Mouse (Mus musculus): ENCODE data around the gene Ctsd. TPM values are rescaled to one million over a fixed set of nuclear protein-coding genes. Genes with fewer than 3 reads are reported as not detected.

Ctsd gene
- 132 TPM in 2 replicates for polyA plus RNA-seq (2016; fragmentation: Nextera tagmentation; extraction: Ambion mirVana)

- H3K9me3 ChIP-seq: no peaks in the 10 kb centered on the region
- H3K4me3 ChIP-seq (replicated peaks): peak within 1 kb of the TSS; percentile 69
- WGBS: under 1% methylated on average over 55 of the region's 55 CpGs
- peak within 1 kb of the TSS; percentile 47 for H3K27ac ChIP-seq
- peaks cover 15% of the 10 kb centered on the region for H3K27me3 ChIP-seq
- peaks cover 28% of the 10 kb centered on the region for H3K36me3 ChIP-seq (replicated peaks)
- peak; percentile 98 for ATAC-seq (ENCODE audit: low FRiP score)
- peak within 1 kb of the TSS; percentile 82 for H3K9ac ChIP-seq
- peaks cover 24% of the 10 kb centered on the region for H3K4me1 ChIP-seq
- peak within 1 kb of the TSS; percentile 93 for H3K4me2 ChIP-seq
These were observed at the start of gene Ctsd for GRCm38 (mm10) chr7:142387419-142388148. TSS of gene Ctsd (minus strand) at chr7:142388038.

GRCm38 (mm10) chr7:142437324-142437723 is 49.5 kb upstream of the Ctsd start:
- H3K9ac ChIP-seq: no peak overlapping the region
- H3K36me3 ChIP-seq (replicated peaks): no peaks in the 10 kb centered on the region
- no peak overlapping the region for H3K4me3 ChIP-seq (replicated peaks)
- 79% methylated on average over 5 of the region's 5 CpGs for WGBS
- no peaks in the 10 kb centered on the region for H3K9me3 ChIP-seq
- no peak for ATAC-seq (ENCODE audit: low FRiP score)
- H3K4me1 ChIP-seq: peaks cover 4% of the 10 kb centered on the region; the same call in 1 of the 2 replicates
- no peak overlapping the region for H3K27ac ChIP-seq
- H3K4me2 ChIP-seq: no peak overlapping the region
- H3K27me3 ChIP-seq: peaks cover 9% of the 10 kb centered on the region; the same call in 1 of the 2 replicates

GRCm38 (mm10) chr7:142435524-142435923 is 47.7 kb upstream of the Ctsd start:
- Histone ChIP-seq H3K9me3 (no peaks in the 10 kb centered on the region), H3K4me3 (replicated peaks) (no peak overlapping the region), H3K4me2 (no peak overlapping the region), H3K27ac (no peak overlapping the region), H3K27me3 (peaks cover 9% of the 10 kb centered on the region; the same call in 1 of the 2 replicates), H3K4me1 (peaks cover 3% of the 10 kb centered on the region; the same call in 1 of the 2 replicates), H3K36me3 (replicated peaks) (no peaks in the 10 kb centered on the region), H3K9ac (no peak overlapping the region)
- 23% methylated on average over 4 of the region's 4 CpGs for WGBS
- no peak for ATAC-seq (ENCODE audit: low FRiP score)

- Histone ChIP-seq H3K27me3 (peaks cover 12% of the 10 kb centered on the region; the same call in 1 of the 2 replicates), H3K4me1 (peaks cover 10% of the 10 kb centered on the region), H3K4me3 (replicated peaks) (no peak within 1 kb of the TSS), H3K36me3 (replicated peaks) (no peaks in the 10 kb centered on the region), H3K4me2 (no peak within 1 kb of the TSS), H3K27ac (no peak within 1 kb of the TSS), H3K9me3 (no peaks in the 10 kb centered on the region), H3K9ac (no peak within 1 kb of the TSS)
- no peak for ATAC-seq (ENCODE audit: low FRiP score)
- WGBS: 84% methylated on average over 10 of the region's 10 CpGs
These were observed 46.5 kb upstream of the Ctsd start, which contains the start of gene Syt8 for GRCm38 (mm10) chr7:142434137-142434865. TSS of gene Syt8 (plus strand) at chr7:142434850.

GRCm38 (mm10) chr7:142433623-142434022 is 45.8 kb upstream of the Ctsd start:
- H3K4me3 ChIP-seq (replicated peaks): no peak overlapping the region
- peaks cover 14% of the 10 kb centered on the region; the same call in 1 of the 2 replicates for H3K27me3 ChIP-seq
- peaks cover 10% of the 10 kb centered on the region for H3K4me1 ChIP-seq
- no peaks in the 10 kb centered on the region for H3K36me3 ChIP-seq (replicated peaks)
- H3K9ac ChIP-seq: no peak overlapping the region
- H3K9me3 ChIP-seq: no peaks in the 10 kb centered on the region
- no peak overlapping the region for H3K27ac ChIP-seq
- H3K4me2 ChIP-seq: no peak overlapping the region
- ATAC-seq (ENCODE audit: low FRiP score): no peak
- WGBS: 61% methylated on average over 18 of the region's 19 CpGs

GRCm38 (mm10) chr7:142431106-142431505 is 43.3 kb upstream of the Ctsd start:
- H3K4me3 ChIP-seq (replicated peaks): no peak overlapping the region
- ATAC-seq (ENCODE audit: low FRiP score): no peak
- H3K9me3 ChIP-seq: no peaks in the 10 kb centered on the region
- peaks cover 14% of the 10 kb centered on the region for H3K4me1 ChIP-seq
- H3K9ac ChIP-seq: no peak overlapping the region
- H3K36me3 ChIP-seq (replicated peaks): no peaks in the 10 kb centered on the region
- 89% methylated on average over 14 of the region's 14 CpGs for WGBS
- peaks cover 14% of the 10 kb centered on the region; the same call in 1 of the 2 replicates for H3K27me3 ChIP-seq
- no peak overlapping the region for H3K4me2 ChIP-seq
- no peak overlapping the region for H3K27ac ChIP-seq

- WGBS: 50% methylated on average over 12 of the region's 12 CpGs
- Histone ChIP-seq H3K4me1 (peaks cover 14% of the 10 kb centered on the region), H3K9me3 (no peaks in the 10 kb centered on the region), H3K4me3 (replicated peaks) (no peak overlapping the region), H3K27ac (peak overlapping the region; percentile 53), H3K27me3 (peaks cover 13% of the 10 kb centered on the region; the same call in 1 of the 2 replicates), H3K9ac (no peak overlapping the region), H3K36me3 (replicated peaks) (no peaks in the 10 kb centered on the region), H3K4me2 (no peak overlapping the region)
- ATAC-seq (ENCODE audit: low FRiP score): peak; percentile 74
These were observed 42.4 kb upstream of the Ctsd start for GRCm38 (mm10) chr7:142430160-142430678.

- H3K36me3 ChIP-seq (replicated peaks): no peaks in the 10 kb centered on the region
- H3K27ac ChIP-seq: no peak overlapping the region
- H3K9ac ChIP-seq: no peak overlapping the region
- H3K4me3 ChIP-seq (replicated peaks): no peak overlapping the region
- ATAC-seq (ENCODE audit: low FRiP score): no peak
- H3K9me3 ChIP-seq: no peaks in the 10 kb centered on the region
- no peak overlapping the region for H3K4me2 ChIP-seq
- H3K4me1 ChIP-seq: peaks cover 14% of the 10 kb centered on the region
- 4% methylated on average over 7 of the region's 7 CpGs for WGBS
- H3K27me3 ChIP-seq: peaks cover 5% of the 10 kb centered on the region; the same call in 1 of the 2 replicates
These were observed 40.4 kb upstream of the Ctsd start for GRCm38 (mm10) chr7:142428213-142428612.

GRCm38 (mm10) chr7:142425641-142426213 is 37.9 kb upstream of the Ctsd start:
- no peak for ATAC-seq (ENCODE audit: low FRiP score)
- Histone ChIP-seq H3K9ac (no peak overlapping the region), H3K27ac (no peak overlapping the region), H3K4me3 (replicated peaks) (no peak overlapping the region), H3K4me1 (peaks cover 13% of the 10 kb centered on the region), H3K4me2 (no peak overlapping the region), H3K36me3 (replicated peaks) (no peaks in the 10 kb centered on the region), H3K27me3 (peaks cover 5% of the 10 kb centered on the region; the same call in 1 of the 2 replicates), H3K9me3 (no peaks in the 10 kb centered on the region)
- WGBS: 56% methylated on average over 11 of the region's 11 CpGs

- no peak overlapping the region for H3K27ac ChIP-seq
- H3K9me3 ChIP-seq: no peaks in the 10 kb centered on the region
- H3K27me3 ChIP-seq: no peaks in the 10 kb centered on the region
- H3K4me1 ChIP-seq: no peaks in the 10 kb centered on the region; the same call in 1 of the 2 replicates
- H3K9ac ChIP-seq: no peak overlapping the region
- no peak overlapping the region for H3K4me3 ChIP-seq (replicated peaks)
- H3K4me2 ChIP-seq: no peak overlapping the region
- 81% methylated on average over 2 of the region's 2 CpGs for WGBS
- H3K36me3 ChIP-seq (replicated peaks): no peaks in the 10 kb centered on the region
- ATAC-seq (ENCODE audit: low FRiP score): no peak
These were observed 34.0 kb upstream of the Ctsd start for GRCm38 (mm10) chr7:142421826-142422225.

- H3K9ac ChIP-seq: no peak overlapping the region
- no peak overlapping the region for H3K4me2 ChIP-seq
- no peak for ATAC-seq (ENCODE audit: low FRiP score)
- 86% methylated on average over 5 of the region's 5 CpGs for WGBS
- no peaks in the 10 kb centered on the region for H3K36me3 ChIP-seq (replicated peaks)
- H3K4me1 ChIP-seq: no peaks in the 10 kb centered on the region
- no peaks in the 10 kb centered on the region for H3K27me3 ChIP-seq
- no peak overlapping the region for H3K4me3 ChIP-seq (replicated peaks)
- H3K27ac ChIP-seq: no peak overlapping the region
- H3K9me3 ChIP-seq: no peaks in the 10 kb centered on the region
These were observed 32.0 kb upstream of the Ctsd start for GRCm38 (mm10) chr7:142419887-142420286.

GRCm38 (mm10) chr7:142418679-142419078 is 30.8 kb upstream of the Ctsd start:
- 96% methylated on average over 8 of the region's 8 CpGs for WGBS
- H3K9ac ChIP-seq: no peak overlapping the region
- no peaks in the 10 kb centered on the region for H3K9me3 ChIP-seq
- H3K27me3 ChIP-seq: no peaks in the 10 kb centered on the region
- H3K27ac ChIP-seq: no peak overlapping the region
- H3K36me3 ChIP-seq (replicated peaks): no peaks in the 10 kb centered on the region
- H3K4me1 ChIP-seq: no peaks in the 10 kb centered on the region
- H3K4me3 ChIP-seq (replicated peaks): no peak overlapping the region
- ATAC-seq (ENCODE audit: low FRiP score): no peak
- no peak overlapping the region for H3K4me2 ChIP-seq
